Mouse (Mus musculus): Measurements from ENCODE around the gene Grk6.

The Grk6 gene

GRCm38 (mm10) chr13:55484520-55485088 is 39.7 kb downstream of the Grk6 start:
- DNase-seq (ENCODE audit: low read depth, low spot score) = no peak

- DNase-seq (ENCODE audit: low read depth, low spot score) = no peak
These were observed 41.3 kb downstream of the Grk6 start for GRCm38 (mm10) chr13:55486029-55486794.

DNA sequence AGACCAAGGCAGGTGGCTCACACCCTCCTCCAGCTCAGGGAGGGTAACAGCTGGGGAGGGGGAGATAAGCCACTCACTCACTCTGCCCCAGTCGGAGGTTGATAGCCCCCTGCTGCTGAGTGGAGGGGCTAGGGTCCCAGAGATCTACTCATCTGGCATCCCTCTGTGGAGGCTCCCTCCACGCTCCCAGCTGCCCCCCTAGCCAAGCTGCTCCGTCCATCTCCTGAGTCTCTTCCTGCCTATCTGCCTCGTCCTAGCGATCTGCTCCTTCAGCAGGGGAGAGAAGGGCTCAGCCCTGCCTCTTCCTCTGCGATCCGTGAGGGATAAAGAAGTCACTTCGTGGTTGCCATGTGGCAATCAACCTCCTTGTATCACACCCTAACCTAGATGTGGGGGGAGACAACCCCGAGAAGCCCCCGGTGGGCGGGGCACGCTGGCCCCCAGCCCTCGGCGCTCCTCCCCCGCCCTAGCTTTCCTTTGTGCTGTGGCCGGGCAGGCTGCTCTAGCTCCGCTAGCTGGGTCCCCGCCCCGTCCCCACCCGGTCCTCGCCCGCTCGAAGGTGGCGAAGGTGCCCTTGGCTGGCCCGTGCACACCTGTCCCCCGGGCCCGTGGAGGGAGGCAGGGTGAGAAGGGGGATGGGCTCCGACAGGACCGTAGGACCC is 42.2 kb downstream of the Grk6 start:
- no peak for DNase-seq (ENCODE audit: low read depth, low spot score)

GRCm38 (mm10) chr13:55487578-55488498 is 43.0 kb downstream of the Grk6 start, which contains the start of gene Dbn1:
TSS of gene Dbn1 (minus strand) at chr13:55488111.
- no peak for DNase-seq (ENCODE audit: low read depth, low spot score)

DNA sequence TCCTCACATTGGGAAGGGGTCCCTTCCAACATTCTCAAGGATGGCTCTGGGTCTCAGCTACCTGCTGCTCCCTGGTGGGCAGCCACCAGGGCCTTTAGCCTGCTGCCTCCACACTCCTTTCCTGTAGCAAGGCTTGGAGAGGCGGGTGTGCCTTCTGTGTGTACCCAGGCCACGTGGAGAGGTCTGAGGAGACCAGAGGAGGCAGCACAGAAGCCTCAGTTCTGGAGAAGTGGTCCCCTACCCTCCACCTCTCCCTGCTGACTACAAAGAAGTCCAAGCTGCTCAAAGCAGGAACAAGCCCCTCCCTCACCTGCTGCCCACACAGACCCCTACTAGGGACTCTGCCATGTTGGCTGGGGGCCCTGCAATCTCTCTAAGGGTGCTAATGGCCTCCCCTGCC is 49.4 kb downstream of the Grk6 start:
- DNase-seq (ENCODE audit: low read depth, low spot score) = no peak

DNA sequence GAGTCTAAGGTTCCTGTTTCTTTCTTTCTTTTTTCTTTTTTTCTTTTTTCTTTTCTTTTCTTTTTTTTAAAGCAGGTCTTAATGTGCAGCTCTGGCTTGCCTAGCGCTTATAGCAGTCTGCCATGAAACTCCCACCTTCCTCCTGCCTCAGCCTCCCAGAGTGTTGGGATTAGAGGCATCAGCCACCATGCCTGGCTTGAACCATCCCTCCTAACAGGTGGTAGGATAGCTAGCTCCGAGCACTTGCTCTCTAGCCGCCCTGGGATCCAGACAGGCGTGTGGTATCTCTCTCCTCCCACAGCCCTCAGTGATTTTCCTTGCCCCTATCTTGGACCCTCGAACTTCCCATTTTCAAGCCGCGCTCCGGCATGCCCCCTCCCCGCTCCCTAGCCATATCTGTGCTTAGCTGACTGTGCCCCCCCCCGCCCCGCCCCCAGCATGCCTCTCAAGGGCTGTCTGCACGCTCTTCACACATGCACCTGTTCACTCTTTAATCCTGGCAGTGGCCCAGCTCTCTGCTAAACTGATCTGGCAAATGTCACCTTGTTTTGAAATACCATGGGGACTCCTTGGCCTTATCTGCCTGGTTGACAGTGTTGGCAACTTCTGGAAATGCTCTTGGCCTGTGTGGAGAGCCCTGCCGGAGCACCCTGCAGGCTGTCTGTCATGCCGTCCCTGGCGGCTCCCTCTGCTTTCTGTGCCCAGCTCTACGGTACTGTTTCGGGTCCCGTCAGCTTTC is 50.2 kb downstream of the Grk6 start:
- no peak for DNase-seq (ENCODE audit: low read depth, low spot score)

DNA sequence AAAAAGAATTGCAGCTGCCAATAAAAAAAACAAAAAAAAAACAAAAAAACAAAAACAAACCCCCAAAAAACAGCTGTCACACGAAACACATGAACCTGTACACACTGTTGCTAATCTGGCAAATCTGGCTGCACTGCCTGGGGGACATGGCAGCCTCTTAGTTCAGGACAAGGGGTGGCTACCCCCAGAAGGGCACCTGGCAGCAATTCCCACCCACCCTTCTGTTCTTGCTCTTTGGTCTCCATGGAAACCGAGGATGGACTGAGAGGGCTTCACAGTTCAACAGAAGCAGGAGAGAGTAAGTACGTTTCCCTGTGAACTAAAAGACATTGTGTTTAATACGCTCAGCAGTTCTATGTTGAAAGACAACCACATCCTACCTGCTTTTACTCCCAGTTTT is 50.8 kb downstream of the Grk6 start:
- no peak for DNase-seq (ENCODE audit: low read depth, low spot score)

DNA sequence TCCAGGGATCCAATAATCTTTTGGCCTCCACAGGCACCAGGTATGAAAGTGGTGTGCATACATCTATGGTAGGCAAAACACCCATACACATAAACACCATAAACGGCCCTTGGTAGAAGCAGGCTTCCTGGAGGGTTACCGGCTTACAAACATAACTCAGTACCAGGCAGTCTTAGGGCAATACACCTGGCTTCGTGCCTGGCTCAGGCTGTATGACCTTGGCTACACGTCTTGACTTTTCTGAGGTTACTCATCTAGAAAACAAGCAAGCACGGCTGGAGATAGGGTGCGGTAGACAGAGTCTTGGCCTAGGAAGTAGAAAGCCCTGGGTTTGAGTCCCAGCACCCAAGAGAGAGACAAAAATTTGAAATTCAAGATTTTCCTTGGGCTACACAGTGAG is 51.8 kb downstream of the Grk6 start:
- DNase-seq (ENCODE audit: low read depth, low spot score) = no peak

- DNase-seq (ENCODE audit: low read depth, low spot score) = no peak
These were observed 54.0 kb downstream of the Grk6 start for GRCm38 (mm10) chr13:55498906-55499305.

- DNase-seq (ENCODE audit: low read depth, low spot score) = no peak
These were observed 55.7 kb downstream of the Grk6 start for GRCm38 (mm10) chr13:55500575-55500974.

DNA sequence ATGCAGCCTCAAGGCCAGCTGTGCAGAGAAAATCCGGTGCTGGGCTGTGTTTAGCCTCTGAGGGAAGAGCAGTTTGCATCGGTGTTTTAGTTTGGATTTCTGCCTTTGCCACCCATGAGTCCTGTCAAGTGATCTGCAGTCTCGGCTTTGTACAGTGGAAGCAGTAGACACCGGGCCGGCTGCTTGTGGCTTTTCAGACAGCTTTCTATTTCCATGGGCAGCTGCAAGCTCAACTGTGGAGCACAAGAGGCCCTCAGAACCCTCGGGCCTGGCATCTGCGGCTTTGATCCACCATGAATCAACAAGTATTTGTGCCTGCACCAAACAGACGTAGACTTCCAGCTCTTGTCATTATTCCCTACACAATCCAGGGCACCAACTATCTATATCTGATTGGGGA is 57.5 kb downstream of the Grk6 start:
- no peak for DNase-seq (ENCODE audit: low read depth, low spot score)

DNA sequence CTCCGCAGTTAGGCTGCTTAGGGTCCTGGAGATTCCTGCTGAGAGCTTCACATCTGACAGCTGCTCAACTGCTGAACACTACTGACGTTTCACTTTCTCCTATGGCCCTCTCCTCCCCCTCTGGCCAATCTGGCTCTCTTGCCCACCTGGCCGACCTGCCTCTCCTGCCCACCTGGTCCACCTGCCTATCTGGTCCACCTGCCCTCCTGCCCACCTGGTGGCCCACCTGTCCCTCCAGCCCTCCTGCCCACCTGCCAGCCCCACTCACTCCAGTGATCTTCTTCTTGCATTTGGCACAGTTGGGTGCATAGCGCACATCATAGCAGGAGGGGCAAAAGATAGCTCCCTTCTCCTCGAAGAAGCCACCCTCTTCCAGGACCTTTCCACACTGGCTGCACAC is 59.5 kb downstream of the Grk6 start:
- no peak for DNase-seq (ENCODE audit: low read depth, low spot score)

- no peak for DNase-seq (ENCODE audit: low read depth, low spot score)
These were observed 60.9 kb downstream of the Grk6 start for GRCm38 (mm10) chr13:55505810-55506209.

DNA sequence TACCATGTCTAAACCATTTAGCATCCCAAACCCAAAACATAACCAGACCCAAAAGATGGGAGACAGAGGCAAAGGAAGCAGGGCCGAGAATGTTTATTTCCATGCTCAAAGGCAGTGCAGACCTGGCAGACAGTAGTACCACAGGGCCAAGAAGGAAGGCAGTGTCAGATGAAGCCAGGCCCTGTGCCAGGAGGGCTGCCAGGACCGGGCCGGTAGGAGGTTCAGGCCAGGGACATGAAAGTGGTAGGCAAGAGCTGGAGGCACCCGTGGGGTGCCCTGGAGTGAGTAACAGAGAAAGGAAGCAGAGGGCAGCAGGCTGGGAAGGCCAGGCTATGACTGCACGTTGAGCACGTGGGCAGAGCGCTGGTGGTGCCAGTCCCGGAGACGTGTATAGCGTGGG is 61.8 kb downstream of the Grk6 start:
- DNase-seq (ENCODE audit: low read depth, low spot score) = no peak

- DNase-seq (ENCODE audit: low read depth, low spot score) = no peak
These were observed 63.0 kb downstream of the Grk6 start for GRCm38 (mm10) chr13:55507877-55508276.

DNA sequence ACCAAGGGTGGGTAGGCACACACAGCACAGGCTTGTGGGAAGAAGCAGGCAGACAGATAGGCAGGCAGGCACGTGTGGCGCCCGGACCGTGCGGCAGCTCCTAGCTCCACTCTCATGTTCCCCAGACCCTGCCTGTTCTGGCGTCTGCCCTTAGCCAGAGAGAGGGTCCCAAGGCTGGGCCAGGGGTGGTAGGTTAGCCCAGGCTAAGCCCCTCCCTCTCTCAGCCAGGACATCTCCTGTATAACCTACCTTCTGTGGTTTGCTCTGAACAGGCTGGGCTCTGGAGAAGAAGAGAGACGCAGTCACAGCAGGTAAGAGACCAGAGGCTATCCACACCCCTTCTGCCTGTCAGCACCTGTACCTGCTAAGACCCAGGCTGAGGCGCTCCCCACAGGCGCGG is 63.7 kb downstream of the Grk6 start:
- DNase-seq (ENCODE audit: low read depth, low spot score) = no peak

- no peak for DNase-seq (ENCODE audit: low read depth, low spot score)
These were observed 65.4 kb downstream of the Grk6 start for GRCm38 (mm10) chr13:55510332-55510667.
